Mouse (Mus musculus) MEL (cell line): ENCODE data around the gene Zeb2. TPM values are rescaled to one million over a fixed set of nuclear protein-coding genes. Genes with fewer than 3 reads are reported as not detected.

Source experiments
- DNase-seq: peaks from one replicate; pipeline ENCODE4 v3.0.0; 2011; ENCODE audit warnings: low read depth, low spot score
- H3K27ac ChIP-seq: 2 replicates; pipeline ENCODE4 v1.5.1; 2012; ENCODE audit warnings: low read depth, mild to moderate bottlenecking, control low read depth, low read length, moderate library complexity; ENCODE audit not compliant: control insufficient read depth
- H3K27me3 ChIP-seq, 2 experiments: fragments of 150-350 bp in 1 of 2; sonication (generic) in 1 of 2; 2 replicates each; pipeline ENCODE4 v1.6.1; 2012; ENCODE audit warnings: low read length in 2 of 2, mild to moderate bottlenecking in 2 of 2, improper control_type of control experiment in 1 of 2, moderate library complexity in 1 of 2; ENCODE audit not compliant: insufficient read depth in 2 of 2, control insufficient read depth in 1 of 2
- H3K36me3 ChIP-seq, 2 experiments: 2 replicates each; pipeline ENCODE4 v1.6.1; 2012 to 2014; ENCODE audit warnings: low read length in 2 of 2, improper control_type of control experiment in 1 of 2, inconsistent platforms in 1 of 2, mild to moderate bottlenecking in 1 of 2; ENCODE audit not compliant: insufficient read depth in 2 of 2, control insufficient read depth in 1 of 2
- H3K4me1 ChIP-seq, 2 experiments: fragments of 150-350 bp in 1 of 2; sonication (generic) in 1 of 2; 2 replicates each; pipeline ENCODE4 v1.6.1; 2012; ENCODE audit warnings: low read length in 2 of 2, improper control_type of control experiment in 1 of 2, mild to moderate bottlenecking in 1 of 2; ENCODE audit not compliant: insufficient read depth in 2 of 2, control insufficient read depth in 1 of 2
- H3K4me3 ChIP-seq, 2 experiments: fragments of 150-350 bp in 1 of 2; sonication (generic) in 1 of 2; 2 replicates each; pipeline ENCODE4 v1.5.1; 2012; ENCODE audit warnings: low read depth in 2 of 2, low read length in 2 of 2, mild to moderate bottlenecking in 2 of 2, moderate library complexity in 2 of 2, control low read depth in 1 of 2, improper control_type of control experiment in 1 of 2; ENCODE audit not compliant: control insufficient read depth in 1 of 2, insufficient read depth in 1 of 2
- H3K79me2 ChIP-seq: 2 replicates; pipeline ENCODE4 v1.6.1; 2012; ENCODE audit warnings: mild to moderate bottlenecking, low read length, moderate library complexity; ENCODE audit not compliant: control insufficient read depth, poor library complexity, insufficient read depth
- H3K9ac ChIP-seq: 2 replicates; pipeline ENCODE4 v1.6.1; 2012; ENCODE audit warnings: low read depth, mild to moderate bottlenecking, control low read depth, low read length, moderate library complexity; ENCODE audit not compliant: control insufficient read depth, poor library complexity, severe bottlenecking
- H3K9me3 ChIP-seq: fragments of 150-350 bp; sonication (generic); replicated peaks from 2 replicates; pipeline ENCODE4 v1.6.1; 2012; ENCODE audit warnings: mild to moderate bottlenecking, low read length, improper control_type of control experiment, moderate library complexity; ENCODE audit not compliant: insufficient read depth
- CHD1 ChIP-seq: IDR thresholded peaks from 2 replicates; pipeline ENCODE4 v1.6.1; 2012; ENCODE audit warnings: low read depth, mild to moderate bottlenecking, inconsistent platforms, low read length, improper control_type of control experiment
- CHD2 ChIP-seq: IDR thresholded peaks from 2 replicates; pipeline ENCODE4 v1.6.1; 2011; ENCODE audit warnings: low read length, improper control_type of control experiment
- EP300 ChIP-seq, 2 experiments: IDR thresholded peaks; 2 replicates each; pipeline ENCODE4 v1.6.1; 2011; ENCODE audit warnings: improper control_type of control experiment in 2 of 2, low read length in 2 of 2, low read depth in 1 of 2, mild to moderate bottlenecking in 1 of 2
- ETS1 ChIP-seq: IDR thresholded peaks from 2 replicates; pipeline ENCODE4 v1.6.1; 2012; ENCODE audit warnings: low read depth, mild to moderate bottlenecking, inconsistent platforms, low read length, improper control_type of control experiment, moderate library complexity
- GABPA ChIP-seq: IDR thresholded peaks from 2 replicates; pipeline ENCODE4 v1.6.1; 2012; ENCODE audit warnings: low read depth, mild to moderate bottlenecking, inconsistent platforms, low read length, improper control_type of control experiment, moderate library complexity
- GATA1 ChIP-seq: IDR thresholded peaks from 2 replicates; pipeline ENCODE4 v1.6.1; 2011; ENCODE audit warnings: low read depth, low read length, improper control_type of control experiment
- JUND ChIP-seq: IDR thresholded peaks from 2 replicates; pipeline ENCODE4 v1.6.1; 2011; ENCODE audit warnings: low read depth, mild to moderate bottlenecking, improper control_type of control experiment, low read length
- KAT2A ChIP-seq: conservative IDR thresholded peaks from 2 replicates; pipeline ENCODE4 v1.6.1; 2012; ENCODE audit warnings: low read depth, low read length, improper control_type of control experiment, inconsistent platforms
- MAX ChIP-seq: IDR thresholded peaks from 2 replicates; pipeline ENCODE4 v1.6.1; 2011; ENCODE audit warnings: low read length, improper control_type of control experiment
- MAZ ChIP-seq: IDR thresholded peaks from 2 replicates; pipeline ENCODE4 v1.6.1; 2012; ENCODE audit warnings: low read depth, mild to moderate bottlenecking, inconsistent platforms, low read length, improper control_type of control experiment
- MXI1 ChIP-seq: IDR thresholded peaks from 2 replicates; pipeline ENCODE4 v1.6.1; 2011; ENCODE audit warnings: mild to moderate bottlenecking, low read depth, low read length, improper control_type of control experiment
- MYB ChIP-seq: IDR thresholded peaks from 2 replicates; pipeline ENCODE4 v1.6.1; 2011; ENCODE audit warnings: mild to moderate bottlenecking, low read depth, low read length, improper control_type of control experiment
- MYC ChIP-seq: IDR thresholded peaks from 2 replicates; pipeline ENCODE4 v1.6.1; 2011; ENCODE audit warnings: low read depth, mild to moderate bottlenecking, low read length, improper control_type of control experiment, moderate library complexity
- NELFE ChIP-seq: IDR thresholded peaks from 2 replicates; pipeline ENCODE4 v1.6.1; 2011; ENCODE audit warnings: low read depth, low read length, improper control_type of control experiment
- POLR2A ChIP-seq, 2 experiments: IDR thresholded peaks; 2 replicates each; pipeline ENCODE4 v1.6.1; 2011 to 2012; ENCODE audit warnings: low read length in 2 of 2, mild to moderate bottlenecking in 2 of 2, control low read depth in 1 of 2, improper control_type of control experiment in 1 of 2, low read depth in 1 of 2, moderate library complexity in 1 of 2; ENCODE audit not compliant: control insufficient read depth in 1 of 2, insufficient read depth in 1 of 2, poor library complexity in 1 of 2
- POLR2AphosphoS2 ChIP-seq: IDR thresholded peaks from 2 replicates; pipeline ENCODE4 v1.6.1; 2011; ENCODE audit warnings: low read length, improper control_type of control experiment
- POLR2AphosphoS5 ChIP-seq: IDR thresholded peaks from 2 replicates; pipeline ENCODE4 v1.6.1; 2012; ENCODE audit warnings: low read depth, borderline replicate concordance, mild to moderate bottlenecking, inconsistent platforms, low read length, moderate library complexity, mixed read lengths
- RAD21 ChIP-seq: IDR thresholded peaks from 2 replicates; pipeline ENCODE4 v1.6.1; 2011; ENCODE audit warnings: mild to moderate bottlenecking, low read depth, low read length, improper control_type of control experiment
- RCOR1 ChIP-seq: IDR thresholded peaks from 2 replicates; pipeline ENCODE4 v1.6.1; 2012; ENCODE audit warnings: low read depth, mild to moderate bottlenecking, inconsistent platforms, low read length, improper control_type of control experiment
- TBP ChIP-seq: IDR thresholded peaks from 2 replicates; pipeline ENCODE4 v1.8.0; 2011; ENCODE audit warnings: low read depth, low read length, improper control_type of control experiment
- TCF12 ChIP-seq: IDR thresholded peaks from 2 replicates; pipeline ENCODE4 v1.6.1; 2014; ENCODE audit warnings: low read depth, mild to moderate bottlenecking, inconsistent platforms, low read length, improper control_type of control experiment, moderate library complexity
- USF1 ChIP-seq: IDR thresholded peaks from 2 replicates; pipeline ENCODE4 v1.6.1; 2014; ENCODE audit warnings: low read depth, mild to moderate bottlenecking, inconsistent platforms, low read length, improper control_type of control experiment, moderate library complexity
- USF2 ChIP-seq, 2 experiments: IDR thresholded peaks; 2 replicates each; pipeline ENCODE4 v1.6.1; 2011 to 2012; ENCODE audit warnings: improper control_type of control experiment in 2 of 2, low read length in 2 of 2, borderline replicate concordance in 1 of 2, inconsistent platforms in 1 of 2, low read depth in 1 of 2, mild to moderate bottlenecking in 1 of 2; ENCODE audit not compliant: insufficient read depth in 1 of 2
- ZC3H11A ChIP-seq: IDR thresholded peaks from 2 replicates; pipeline ENCODE4 v1.6.1; 2012; ENCODE audit warnings: low read depth, mild to moderate bottlenecking, inconsistent platforms, low read length, improper control_type of control experiment
- ZMIZ1 ChIP-seq: IDR thresholded peaks from 2 replicates; pipeline ENCODE4 v1.6.1; 2012; ENCODE audit warnings: low read depth, mild to moderate bottlenecking, inconsistent platforms, low read length, improper control_type of control experiment, moderate library complexity
- polyA plus RNA-seq, 2 experiments: library from polyadenylated mRNA; stranded (reverse) in 1 of 2; unstranded in 1 of 2; fragments of >175 nt in 1 of 2; fragments of >200 nt in 1 of 2; gene quantifications; 2 replicates each; pipeline versions ENCODE4 v1.2.1 to v1.2.4; 2012; ENCODE audit warnings: low replicate concordance in 2 of 2, low read depth in 1 of 2; ENCODE audit not compliant: insufficient read length in 2 of 2, insufficient read depth in 1 of 2, missing spikeins in 1 of 2
- total RNA-seq: library from RNA; depleted of rRNA; stranded (reverse); fragments of 300-350 nt; gene quantifications from 2 replicates; pipeline ENCODE4 v1.2.3, GENCODE M21; 2012

Zeb2 gene
- total and polyA plus RNA-seq, 3 experiments: 12.8 to 12.9 TPM; not detected in 1

DNA sequence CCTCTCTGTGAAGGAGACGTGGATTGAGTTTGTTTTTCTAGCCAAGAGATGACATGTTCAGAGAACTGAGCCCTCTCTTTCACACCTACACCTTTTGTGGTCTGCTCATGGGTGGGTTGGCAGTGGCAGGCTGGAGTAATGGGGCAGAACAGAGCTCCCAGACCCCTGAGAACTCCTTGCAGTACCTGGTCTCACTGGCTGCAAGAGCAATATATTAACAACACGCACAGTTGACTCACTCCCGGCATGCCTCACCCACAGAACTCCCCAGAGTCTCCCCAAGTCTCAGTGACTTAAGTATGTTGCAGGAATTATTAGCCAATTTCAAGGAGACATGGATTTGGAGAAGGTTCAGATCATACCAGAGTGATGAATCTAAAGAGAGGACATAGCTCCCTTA is 140.1 kb downstream of the Zeb2 start:
- H3K4me1 ChIP-seq: peaks cover 12 to 17% of the 10 kb centered on the region in 2 experiments
- no peak for TF ChIP-seq KAT2A
- no peak for TF ChIP-seq POLR2A (IDR thresholded peaks at IDR 0.05; ENCODE audit: control insufficient read depth in 1 of 2, insufficient read depth in 1 of 2, low read depth in 1 of 2, low read length in 2 of 2, poor library complexity in 1 of 2)
- no peak for TF ChIP-seq TCF12
- TF ChIP-seq RCOR1: no peak
- TF ChIP-seq NELFE: no peak
- no peak for TF ChIP-seq CHD1
- no peak for TF ChIP-seq MXI1
- no peak for TF ChIP-seq ZC3H11A
- no peak for TF ChIP-seq GABPA
- no peak for TF ChIP-seq POLR2AphosphoS2

DNA sequence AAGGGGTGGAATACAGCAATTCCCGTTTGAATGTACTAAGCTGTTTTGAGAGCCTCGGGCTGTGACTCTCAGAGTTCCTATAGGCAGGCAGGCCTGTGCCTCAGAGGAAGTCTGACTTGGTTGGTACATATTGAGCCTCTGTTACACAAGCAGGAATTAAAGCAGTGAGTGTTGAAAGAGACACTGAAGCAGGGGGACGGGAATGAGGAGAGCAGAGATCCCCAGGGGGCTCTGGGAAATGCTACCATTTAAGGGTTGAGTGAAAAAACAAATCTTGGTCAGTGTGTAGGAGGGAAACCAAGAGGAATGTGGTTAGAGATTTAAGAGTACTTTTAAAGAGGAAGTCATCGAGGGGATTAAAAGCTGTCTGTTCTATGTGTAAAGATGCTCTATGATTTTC is 140.7 kb downstream of the Zeb2 start:
- no peak overlapping the region for H3K27ac ChIP-seq
- no peaks in the 10 kb centered on the region for H3K27me3 ChIP-seq
- H3K36me3 ChIP-seq: peaks cover 0 to 21% of the 10 kb centered on the region in 2 experiments; a peak in 2 of 4 replicates
- peak; percentile 16 for DNase-seq
- TF ChIP-seq USF2 (IDR thresholded peaks at IDR 0.05; ENCODE audit: borderline replicate concordance in 1 of 2, insufficient read depth in 1 of 2, low read depth in 1 of 2, low read length in 2 of 2): no peak
- 0 out of 2 replicates have a peak, but pooled peaks have one; percentile 42 for TF ChIP-seq RCOR1
- no peak for TF ChIP-seq MAZ
- H3K4me1 ChIP-seq: peaks cover 12 to 14% of the 10 kb centered on the region in 2 experiments
- H3K4me3 ChIP-seq: no peak overlapping the region
- H3K79me2 ChIP-seq: no peaks in the 10 kb centered on the region
- H3K9me3 ChIP-seq: no peaks in the 10 kb centered on the region
- no peak overlapping the region for H3K9ac ChIP-seq

More for the DNA sequence above, 140.1 kb downstream of the Zeb2 start:
- Histone ChIP-seq H3K4me3 (no peak overlapping the region), H3K9me3 (no peaks in the 10 kb centered on the region), H3K27me3 (no peaks in the 10 kb centered on the region), H3K27ac (no peak overlapping the region), H3K9ac (no peak overlapping the region), H3K36me3 (peaks cover 0 to 25% of the 10 kb centered on the region in 2 experiments; a peak in 2 of 4 replicates), H3K79me2 (no peaks in the 10 kb centered on the region)
- no peak for DNase-seq

DNA sequence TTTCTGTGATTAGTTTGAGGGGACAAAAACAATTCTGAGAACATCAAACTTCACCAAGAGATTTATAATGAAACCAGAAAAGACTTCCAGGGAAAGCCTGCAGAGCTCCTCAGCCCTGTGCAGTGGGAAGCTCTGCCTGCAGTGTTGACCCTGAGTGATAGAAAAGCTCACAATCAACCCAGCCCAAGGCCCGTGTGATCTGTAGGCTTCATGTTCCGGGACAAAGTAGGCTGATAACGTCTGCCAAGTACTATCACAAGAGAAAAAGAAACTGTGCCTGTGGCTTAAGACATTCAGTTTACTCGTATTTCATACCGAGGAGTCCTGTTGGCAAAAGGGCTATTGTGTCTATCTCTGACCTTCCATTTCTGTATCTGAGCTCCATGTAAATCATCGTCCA is 143.4 kb downstream of the Zeb2 start:
- Histone ChIP-seq H3K36me3 (peaks cover 0 to 42% of the 10 kb centered on the region in 2 experiments; a peak in 2 of 4 replicates), H3K79me2 (no peaks in the 10 kb centered on the region), H3K9ac (peak overlapping the region; percentile 58), H3K9me3 (no peaks in the 10 kb centered on the region), H3K4me1 (peaks cover 23 to 34% of the 10 kb centered on the region in 2 experiments), H3K27ac (peak overlapping the region; percentile 81), H3K27me3 (no peaks in the 10 kb centered on the region), H3K4me3 (peak overlapping the region; percentile 47 to 54)
- DNase-seq: peak; percentile 76
- TF ChIP-seq GATA1: peak; percentile 69
- TF ChIP-seq RAD21: 0 out of 2 replicates have a peak, but pooled peaks have one; percentile 0
- TF ChIP-seq ZMIZ1: no peak
- no peak for TF ChIP-seq JUND
- TF ChIP-seq MYB: no peak
- no peak for TF ChIP-seq USF1
- no peak for TF ChIP-seq TBP
- peak; percentile 42; the same call in 1 of the 2 replicates for TF ChIP-seq ETS1
- peak; percentile 49 to 67; a peak in 3 of 4 replicates for TF ChIP-seq EP300 (IDR thresholded peaks at IDR 0.05; ENCODE audit: low read depth in 1 of 2, low read length in 2 of 2)
- TF ChIP-seq MAZ: no peak
- TF ChIP-seq MAX: no peak
- no peak for TF ChIP-seq POLR2AphosphoS5
- no peak for TF ChIP-seq TCF12
- TF ChIP-seq CHD1: no peak
- no peak for TF ChIP-seq ZC3H11A
- TF ChIP-seq MYC: peak; percentile 52; the same call in 1 of the 2 replicates
- TF ChIP-seq RCOR1: peak; percentile 36; the same call in 1 of the 2 replicates
- TF ChIP-seq CHD2: no peak
- TF ChIP-seq KAT2A: no peak
- no peak for TF ChIP-seq GABPA
